Mouse (Mus musculus) heart, embryonic 13.5 days (tissue): ENCODE measurements at regions not wholly inside any gene's neighbourhood (a gene's known extent, or its start where the extent isn't known, plus 50 kb on each side); places are given as distances from the start of the nearest gene placed in this dataset.

Source experiments
- ATAC-seq: fragments of 200-750 bp; cut with Nextera tagmentation; 2 replicates; pipeline ENCODE4 v1.8.0; 2017; ENCODE audit warnings: moderate TSS enrichment; ENCODE audit not compliant: insufficient number of reproducible peaks, low FRiP score, low TSS enrichment; ENCODE audit errors: extremely low read depth
- H3K27ac ChIP-seq: fragments of 300-500 bp; sonication (generic); replicated peaks from 2 replicates; pipeline ENCODE4 v1.5.1; 2015; ENCODE audit warnings: moderate library complexity, mild to moderate bottlenecking, inconsistent platforms
- H3K27me3 ChIP-seq: fragments of 300-500 bp; sonication (generic); replicated peaks from 2 replicates; pipeline ENCODE4 v1.6.1; 2015; ENCODE audit warnings: mild to moderate bottlenecking, inconsistent platforms
- H3K36me3 ChIP-seq: fragments of 300-500 bp; sonication (generic); 2 replicates; pipeline ENCODE4 v1.6.1; 2015; ENCODE audit warnings: mild to moderate bottlenecking, inconsistent platforms
- H3K4me1 ChIP-seq: fragments of 300-500 bp; sonication (generic); 2 replicates; pipeline ENCODE4 v1.6.1; 2015; ENCODE audit warnings: inconsistent platforms
- H3K4me2 ChIP-seq: fragments of 300-500 bp; sonication (generic); 2 replicates; pipeline ENCODE4 v1.6.1; 2015; ENCODE audit warnings: inconsistent platforms, mild to moderate bottlenecking, moderate library complexity
- H3K4me3 ChIP-seq: fragments of 300-500 bp; sonication (generic); 2 replicates; pipeline ENCODE4 v1.5.1; 2015; ENCODE audit warnings: moderate library complexity, mild to moderate bottlenecking, inconsistent platforms
- H3K9ac ChIP-seq: fragments of 300-500 bp; sonication (generic); 2 replicates; pipeline ENCODE4 v1.6.1; 2015; ENCODE audit warnings: inconsistent platforms, mild to moderate bottlenecking, moderate library complexity
- H3K9me3 ChIP-seq: fragments of 300-500 bp; sonication (generic); 2 replicates; pipeline ENCODE4 v1.6.1; 2016; ENCODE audit warnings: inconsistent platforms
- WGBS: fragments of 180-500 bp; shearing (Covaris S2); methylation state at CpG from one replicate; pipeline ENCODE4 v1.1.7; 2015; ENCODE audit warnings: mixed read lengths; 5-methylcytosine and 5-hydroxymethylcytosine counted together

- no peaks in the 10 kb centered on the region for H3K9me3 ChIP-seq
- H3K9ac ChIP-seq, result no peak overlapping the region
- WGBS, result 66% methylated on average over 4 of the region's 4 CpGs
- H3K27ac ChIP-seq, result no peak overlapping the region
- H3K4me3 ChIP-seq, result no peak overlapping the region
- no peaks in the 10 kb centered on the region for H3K36me3 ChIP-seq
- peaks cover 24% of the 10 kb centered on the region for H3K4me1 ChIP-seq
- H3K27me3 ChIP-seq, result no peaks in the 10 kb centered on the region
- no peak overlapping the region for H3K4me2 ChIP-seq
- ATAC-seq, result no peak
Measured at GRCm38 (mm10) chr14:72885824-72886223, 163.1 kb downstream of the Cysltr2 start.

GRCm38 (mm10) chr14:72884561-72884960, 164.4 kb downstream of the Cysltr2 start:
- WGBS, result 77% methylated on average over 4 of the region's 4 CpGs
- no peak overlapping the region for H3K4me2 ChIP-seq
- no peak overlapping the region for H3K9ac ChIP-seq
- ATAC-seq, result no peak
- H3K27ac ChIP-seq, result no peak overlapping the region
- no peak overlapping the region for H3K4me3 ChIP-seq
- H3K27me3 ChIP-seq, result no peaks in the 10 kb centered on the region
- no peaks in the 10 kb centered on the region for H3K36me3 ChIP-seq
- peaks cover 24% of the 10 kb centered on the region for H3K4me1 ChIP-seq
- no peaks in the 10 kb centered on the region for H3K9me3 ChIP-seq

- Histone ChIP-seq H3K4me1 (no peaks in the 10 kb centered on the region), H3K9me3 (no peaks in the 10 kb centered on the region), H3K9ac (no peak overlapping the region), H3K4me2 (no peak overlapping the region), H3K4me3 (no peak overlapping the region), H3K27me3 (no peaks in the 10 kb centered on the region), H3K36me3 (no peaks in the 10 kb centered on the region), H3K27ac (no peak overlapping the region)
- ATAC-seq, result no peak
Measured at GRCm38 (mm10) chr14:72877132-72877531, 167.3 kb upstream of the Fndc3a start.

GRCm38 (mm10) chr14:72873494-72873893, 163.7 kb upstream of the Fndc3a start:
- WGBS, result 71% methylated on average over 3 of the region's 3 CpGs
- H3K27me3 ChIP-seq, result no peaks in the 10 kb centered on the region

GRCm38 (mm10) chr14:72869188-72869749, 159.5 kb upstream of the Fndc3a start:
- no peak for ATAC-seq
- Histone ChIP-seq H3K36me3 (no peaks in the 10 kb centered on the region), H3K4me1 (0 out of 2 replicates have a peak, but pooled peaks cover 4% of the 10 kb centered on the region), H3K4me3 (peak overlapping the region; percentile 18), H3K9me3 (no peaks in the 10 kb centered on the region), H3K27me3 (no peaks in the 10 kb centered on the region), H3K4me2 (peak overlapping the region; percentile 56), H3K9ac (no peak overlapping the region), H3K27ac (no peak overlapping the region)
- 45% methylated on average over 20 of the region's 20 CpGs for WGBS

More at GRCm38 (mm10) chr14:72873494-72873893, 163.7 kb upstream of the Fndc3a start:
- Histone ChIP-seq H3K27ac (no peak overlapping the region), H3K4me1 (0 out of 2 replicates have a peak, but pooled peaks cover 4% of the 10 kb centered on the region), H3K36me3 (no peaks in the 10 kb centered on the region), H3K4me3 (no peak overlapping the region), H3K9ac (no peak overlapping the region), H3K9me3 (no peaks in the 10 kb centered on the region), H3K4me2 (no peak overlapping the region)
- ATAC-seq, result no peak

DNA sequence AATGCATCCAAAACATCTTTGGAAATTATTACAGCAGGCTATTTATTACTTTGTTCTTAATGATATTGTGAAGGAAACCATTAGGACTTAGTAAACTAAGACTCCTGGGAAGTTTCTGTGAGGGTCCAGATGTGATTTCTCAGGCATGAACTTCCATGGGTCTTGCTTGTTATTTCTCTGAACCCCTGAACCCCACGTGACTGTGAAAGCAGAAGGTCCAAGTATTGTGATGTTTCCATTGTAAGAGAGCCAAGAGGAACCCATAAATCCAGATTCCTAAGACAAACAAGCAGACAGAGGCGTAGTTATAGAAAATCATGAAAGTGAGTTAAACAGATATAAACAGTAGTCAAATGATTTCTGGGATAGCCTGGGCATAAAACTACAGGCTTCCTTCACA, 157.1 kb upstream of the Fndc3a start:
- H3K4me2 ChIP-seq, result no peak overlapping the region
- H3K9me3 ChIP-seq, result no peaks in the 10 kb centered on the region
- H3K27me3 ChIP-seq, result no peaks in the 10 kb centered on the region
- 73% methylated on average over 2 of the region's 2 CpGs for WGBS
- H3K36me3 ChIP-seq, result no peaks in the 10 kb centered on the region
- peaks cover 11% of the 10 kb centered on the region; the same call in 1 of the 2 replicates for H3K4me1 ChIP-seq
- no peak overlapping the region for H3K9ac ChIP-seq
- no peak overlapping the region for H3K4me3 ChIP-seq
- ATAC-seq, result no peak
- no peak overlapping the region for H3K27ac ChIP-seq

DNA sequence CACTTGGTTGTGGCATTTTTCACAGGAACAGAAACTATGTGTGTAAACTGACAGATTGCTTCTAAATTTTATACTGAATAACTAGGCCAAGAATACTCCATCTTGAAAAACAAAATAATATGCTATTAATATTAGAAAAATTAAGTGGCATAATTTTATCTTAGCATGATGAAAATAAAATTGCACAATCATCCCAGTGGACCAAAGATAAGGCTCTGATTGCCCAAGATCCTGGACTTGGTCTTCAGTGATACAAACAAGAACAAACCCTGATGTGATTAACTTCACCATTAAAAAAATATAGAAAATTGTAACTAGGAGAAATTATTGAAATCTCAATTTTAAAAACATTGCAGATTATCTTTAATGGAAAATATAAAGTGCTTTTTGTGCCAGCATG, 155.7 kb upstream of the Fndc3a start:
- ATAC-seq, result no peak

GRCm38 (mm10) chr14:72864792-72865191, 155.0 kb upstream of the Fndc3a start:
- 91% methylated on average over 4 of the region's 4 CpGs for WGBS
- H3K9ac ChIP-seq, result no peak overlapping the region
- H3K4me1 ChIP-seq, result peaks cover 11% of the 10 kb centered on the region; the same call in 1 of the 2 replicates
- no peak overlapping the region for H3K4me3 ChIP-seq
- ATAC-seq, result no peak
- no peaks in the 10 kb centered on the region for H3K9me3 ChIP-seq
- H3K4me2 ChIP-seq, result no peak overlapping the region
- no peaks in the 10 kb centered on the region for H3K36me3 ChIP-seq
- no peak overlapping the region for H3K27ac ChIP-seq
- no peaks in the 10 kb centered on the region for H3K27me3 ChIP-seq

More for the DNA sequence above, 155.7 kb upstream of the Fndc3a start:
- Histone ChIP-seq H3K36me3 (no peaks in the 10 kb centered on the region), H3K4me3 (no peak overlapping the region), H3K27ac (no peak overlapping the region), H3K9ac (no peak overlapping the region), H3K4me1 (peaks cover 11% of the 10 kb centered on the region; the same call in 1 of the 2 replicates), H3K4me2 (no peak overlapping the region), H3K9me3 (no peaks in the 10 kb centered on the region), H3K27me3 (no peaks in the 10 kb centered on the region)

DNA sequence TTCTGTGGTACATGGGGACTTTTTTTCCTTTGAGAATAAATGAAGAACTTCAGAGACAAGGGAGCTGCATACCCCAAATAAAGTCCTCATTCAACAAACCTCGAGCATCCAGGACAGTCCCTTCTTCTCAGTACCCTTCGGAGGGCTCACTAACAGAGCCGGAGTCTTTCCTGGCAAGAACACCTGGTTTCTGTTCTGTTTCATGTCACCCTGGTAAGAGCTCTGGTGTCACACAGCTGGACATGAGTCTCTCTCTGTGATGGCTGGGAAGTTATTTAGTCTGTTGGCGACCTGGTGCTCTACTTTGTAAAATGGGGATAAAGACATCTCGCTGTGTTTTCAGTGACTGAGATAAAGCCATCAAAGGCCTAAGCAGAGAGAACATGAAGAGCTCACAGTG, 154.3 kb upstream of the Fndc3a start:
- no peak overlapping the region for H3K9ac ChIP-seq
- 41% methylated on average over 5 of the region's 5 CpGs for WGBS
- no peaks in the 10 kb centered on the region for H3K9me3 ChIP-seq
- no peak overlapping the region for H3K4me3 ChIP-seq
- ATAC-seq, result no peak
- peaks cover 7% of the 10 kb centered on the region; the same call in 1 of the 2 replicates for H3K4me1 ChIP-seq
- H3K36me3 ChIP-seq, result no peaks in the 10 kb centered on the region
- H3K27me3 ChIP-seq, result no peaks in the 10 kb centered on the region
- no peak overlapping the region for H3K27ac ChIP-seq
- H3K4me2 ChIP-seq, result no peak overlapping the region

DNA sequence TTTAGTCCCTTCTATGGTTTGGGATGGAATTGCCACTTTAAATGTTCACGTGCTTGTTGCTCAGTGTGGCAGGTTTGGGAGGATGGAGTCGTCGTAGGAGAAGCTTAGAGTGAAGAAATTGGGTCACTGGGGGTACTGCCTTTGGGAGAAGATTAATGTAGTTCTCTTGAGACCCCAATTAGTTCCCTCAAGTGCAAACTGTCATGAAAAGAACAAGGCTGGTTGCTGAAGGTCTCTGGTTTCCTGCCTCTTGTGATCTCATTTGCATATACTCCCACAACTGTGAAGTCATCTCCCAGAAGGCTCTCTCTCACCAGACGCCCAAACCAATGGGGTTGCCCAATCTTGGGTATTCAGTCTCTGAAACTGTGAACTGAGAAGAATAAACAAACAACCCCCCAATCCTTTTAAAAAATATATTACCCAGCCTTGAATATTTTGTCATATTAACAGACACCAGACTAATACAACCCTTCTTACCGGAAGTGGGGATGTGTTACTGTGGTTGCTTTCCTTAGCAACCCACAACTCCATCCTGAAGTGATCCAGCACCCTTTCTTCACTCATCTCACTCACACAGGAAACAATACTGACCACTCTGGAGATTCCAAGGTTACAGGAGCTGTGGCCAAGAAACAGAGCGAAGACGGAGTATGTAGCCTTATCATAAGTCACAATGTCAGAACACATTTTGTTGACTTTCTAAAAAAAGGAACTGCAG, 153.2 kb upstream of the Fndc3a start:
- H3K4me2 ChIP-seq, result no peak overlapping the region
- H3K9me3 ChIP-seq, result no peaks in the 10 kb centered on the region
- no peak overlapping the region for H3K9ac ChIP-seq
- no peak for ATAC-seq
- no peaks in the 10 kb centered on the region for H3K36me3 ChIP-seq
- H3K4me3 ChIP-seq, result no peak overlapping the region
- no peak overlapping the region for H3K27ac ChIP-seq
- peaks cover 7% of the 10 kb centered on the region; the same call in 1 of the 2 replicates for H3K4me1 ChIP-seq
- no peaks in the 10 kb centered on the region for H3K27me3 ChIP-seq
- 68% methylated on average over 7 of the region's 7 CpGs for WGBS

- H3K4me1 ChIP-seq, result no peaks in the 10 kb centered on the region
- H3K27ac ChIP-seq, result no peak overlapping the region
- H3K36me3 ChIP-seq, result no peaks in the 10 kb centered on the region
- no peak for ATAC-seq
- no peak overlapping the region for H3K4me2 ChIP-seq
- H3K9ac ChIP-seq, result no peak overlapping the region
- no peaks in the 10 kb centered on the region for H3K9me3 ChIP-seq
- no peak overlapping the region for H3K4me3 ChIP-seq
- WGBS, result 86% methylated on average over 1 of the region's 1 CpGs
- H3K27me3 ChIP-seq, result no peaks in the 10 kb centered on the region
Measured at GRCm38 (mm10) chr14:72854226-72854625, 144.4 kb upstream of the Fndc3a start.

DNA sequence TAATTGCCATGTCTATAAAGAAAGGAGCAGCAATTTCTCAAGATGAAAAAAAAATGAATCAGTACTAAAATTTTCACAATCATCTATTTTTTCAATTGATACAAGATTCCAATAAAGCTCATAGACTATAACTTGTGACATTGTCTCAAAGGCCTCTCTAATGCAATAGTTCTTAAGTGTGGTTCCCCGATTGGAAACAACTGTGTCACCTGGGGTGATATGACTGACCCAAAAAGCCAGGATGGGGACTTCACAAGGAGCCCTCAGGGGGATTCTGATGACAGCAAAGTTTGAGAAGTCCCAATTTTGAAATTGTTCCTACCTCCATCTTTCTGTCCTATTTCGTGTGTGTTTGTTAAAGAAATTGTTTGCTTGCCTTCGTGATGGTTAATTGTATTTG, 143.3 kb upstream of the Fndc3a start:
- Histone ChIP-seq H3K4me2 (no peak overlapping the region), H3K9ac (no peak overlapping the region), H3K27me3 (no peaks in the 10 kb centered on the region), H3K4me3 (no peak overlapping the region), H3K27ac (no peak overlapping the region), H3K4me1 (no peaks in the 10 kb centered on the region), H3K9me3 (no peaks in the 10 kb centered on the region), H3K36me3 (no peaks in the 10 kb centered on the region)
- 73% methylated on average over 3 of the region's 3 CpGs for WGBS
- ATAC-seq, result no peak
